Mouse (Mus musculus) T-helper 2 cell (primary cell): ENCODE data around the gene Rassf1.

ENCODE experiments used
- in situ Hi-C: fragments of 300-600 bp; cut with MboI, MseI; formaldehyde crosslinking; loops from one replicate; pipeline ENCODE4 v1.15.1; 2025; ENCODE audit warnings: high pct_unique_total_duplicates

Rassf1 gene

DNA sequence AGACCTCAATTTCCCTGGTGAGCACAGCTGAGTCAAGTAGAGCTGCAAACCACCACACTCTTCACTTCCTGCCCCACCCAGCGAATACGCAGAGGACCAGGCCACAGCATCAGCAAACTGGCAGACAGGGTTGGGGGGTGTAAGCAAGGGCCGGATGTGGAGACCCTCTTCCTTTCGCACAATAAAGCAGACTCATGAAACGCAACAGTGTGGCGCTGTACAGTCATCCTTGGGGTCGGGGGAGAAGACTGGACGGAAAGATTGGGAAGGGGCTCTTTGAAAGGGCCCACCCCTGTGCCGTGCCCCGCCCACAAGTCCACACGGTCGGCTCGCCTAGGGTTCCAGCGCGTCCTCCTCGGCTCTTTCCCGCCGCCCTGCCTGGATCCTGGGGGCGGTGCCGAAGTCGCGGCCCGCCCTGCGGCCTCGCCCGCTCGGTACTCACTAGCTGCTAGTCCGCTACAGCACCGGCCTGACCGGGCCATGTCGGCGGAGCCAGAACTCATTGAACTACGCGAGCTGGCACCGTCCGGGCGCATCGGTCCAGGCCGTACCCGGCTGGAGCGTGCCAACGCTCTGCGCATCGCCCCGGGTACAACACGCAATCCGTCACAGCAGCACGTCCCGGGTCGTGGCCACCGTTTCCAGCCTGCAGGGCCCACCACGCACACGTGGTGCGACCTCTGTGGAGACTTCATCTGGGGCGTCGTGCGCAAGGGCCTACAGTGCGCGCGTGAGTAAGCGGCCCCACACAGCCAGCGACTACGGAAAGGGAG lies at the start of gene Rassf1:
TSS of gene Rassf1 (plus strand) at position 439 of the 773 bp plus-strand sequence.
- in situ Hi-C loops, result no loop called here

DNA sequence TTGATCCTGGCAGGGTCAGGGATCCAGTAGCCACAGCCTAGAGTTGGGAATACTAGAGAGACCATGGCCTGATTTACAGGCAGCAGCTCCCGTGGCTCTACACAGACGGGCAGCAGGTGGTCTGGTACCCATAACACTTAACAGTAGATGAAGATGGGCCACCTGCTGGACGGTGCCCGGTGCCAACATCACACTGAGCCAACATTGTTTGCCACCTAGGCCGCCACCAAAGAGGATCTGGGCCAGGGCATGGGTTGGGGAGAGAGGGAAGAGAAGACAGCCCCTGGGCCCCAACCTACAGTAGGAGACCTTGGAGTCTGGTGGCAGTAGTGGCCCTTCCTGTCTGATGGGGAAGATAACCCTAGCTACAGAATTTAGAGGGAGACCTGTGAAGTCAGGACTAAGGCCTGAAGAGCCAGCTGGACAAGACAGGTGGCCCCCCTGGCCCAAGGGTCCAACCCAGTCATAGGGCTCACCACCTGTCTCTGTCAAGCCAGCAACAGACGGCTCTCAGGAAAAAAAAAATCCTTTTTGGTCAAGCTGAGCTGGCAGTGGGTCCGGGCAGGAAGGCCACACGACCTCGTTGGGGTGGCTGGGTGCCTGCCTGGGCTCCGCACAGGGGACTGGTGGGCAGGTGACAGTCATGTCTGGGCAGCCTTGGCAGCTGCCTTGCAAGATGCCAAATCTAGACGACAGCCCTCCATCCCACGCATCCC lies 49.1 kb upstream of the Rassf1 start:
- in situ Hi-C loops, result no loop called here

DNA sequence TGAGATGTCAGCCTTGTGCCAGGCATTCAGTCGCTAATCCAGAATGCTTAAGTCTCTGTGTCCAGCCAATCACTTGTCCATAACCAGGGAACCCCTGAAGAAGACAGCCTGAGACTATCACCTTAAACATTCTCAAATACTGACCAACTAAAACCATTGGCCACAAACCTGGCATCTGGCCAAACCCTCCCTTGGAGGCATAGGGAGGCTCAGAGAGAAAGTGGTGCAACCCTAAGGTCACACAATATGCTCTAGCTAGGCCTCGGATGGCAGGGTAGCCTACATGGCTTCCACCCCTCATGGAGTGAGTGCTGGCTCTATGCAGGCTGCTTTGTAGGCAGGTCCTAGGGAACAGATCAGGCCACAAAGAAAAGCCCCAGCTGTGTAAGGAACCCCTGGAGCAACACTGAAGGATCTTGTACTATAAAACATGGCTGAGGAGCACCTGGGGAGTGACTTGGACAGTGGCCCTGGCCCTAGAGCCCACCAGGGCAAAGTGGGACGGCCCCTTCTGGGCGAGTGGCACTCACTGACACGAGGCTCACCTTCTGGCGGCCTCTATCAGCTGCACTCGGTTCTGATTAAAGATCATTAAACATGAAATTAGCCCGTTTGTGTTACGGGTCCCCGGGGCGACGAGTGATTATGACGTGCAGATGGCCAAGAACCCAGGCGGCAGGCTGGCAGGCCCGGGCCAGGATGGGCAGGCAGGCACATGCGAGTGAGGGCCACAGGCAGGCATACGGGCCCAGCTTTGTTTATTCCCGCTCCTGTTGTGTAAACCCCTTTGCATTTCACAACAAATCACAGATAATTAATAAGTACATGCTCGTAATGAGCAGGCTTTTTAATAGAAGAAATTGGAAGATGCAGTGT lies 46.5 kb upstream of the Rassf1 start:
- in situ Hi-C loops, result no loop called here

DNA sequence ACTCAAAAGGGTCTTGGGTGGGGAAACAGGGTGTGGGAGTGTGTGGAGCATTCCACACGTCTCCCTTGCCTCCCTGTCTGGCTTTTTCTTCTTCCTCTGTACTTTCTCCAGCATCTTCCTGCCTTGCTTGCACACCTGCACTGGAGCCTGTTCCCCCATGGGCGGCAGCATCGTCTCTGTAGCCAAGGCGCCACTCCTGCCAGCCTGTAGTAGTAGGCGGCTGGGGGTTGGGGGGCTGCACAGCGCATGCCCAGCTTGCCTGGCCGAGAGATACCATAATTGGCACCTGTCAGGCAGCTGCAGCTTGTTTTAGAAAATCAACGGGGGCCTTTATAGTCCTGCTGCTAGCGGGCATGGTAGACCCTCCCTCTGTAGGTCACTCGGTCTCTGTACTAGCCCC lies 43.1 kb upstream of the Rassf1 start:
- in situ Hi-C loops, result no loop called here

DNA sequence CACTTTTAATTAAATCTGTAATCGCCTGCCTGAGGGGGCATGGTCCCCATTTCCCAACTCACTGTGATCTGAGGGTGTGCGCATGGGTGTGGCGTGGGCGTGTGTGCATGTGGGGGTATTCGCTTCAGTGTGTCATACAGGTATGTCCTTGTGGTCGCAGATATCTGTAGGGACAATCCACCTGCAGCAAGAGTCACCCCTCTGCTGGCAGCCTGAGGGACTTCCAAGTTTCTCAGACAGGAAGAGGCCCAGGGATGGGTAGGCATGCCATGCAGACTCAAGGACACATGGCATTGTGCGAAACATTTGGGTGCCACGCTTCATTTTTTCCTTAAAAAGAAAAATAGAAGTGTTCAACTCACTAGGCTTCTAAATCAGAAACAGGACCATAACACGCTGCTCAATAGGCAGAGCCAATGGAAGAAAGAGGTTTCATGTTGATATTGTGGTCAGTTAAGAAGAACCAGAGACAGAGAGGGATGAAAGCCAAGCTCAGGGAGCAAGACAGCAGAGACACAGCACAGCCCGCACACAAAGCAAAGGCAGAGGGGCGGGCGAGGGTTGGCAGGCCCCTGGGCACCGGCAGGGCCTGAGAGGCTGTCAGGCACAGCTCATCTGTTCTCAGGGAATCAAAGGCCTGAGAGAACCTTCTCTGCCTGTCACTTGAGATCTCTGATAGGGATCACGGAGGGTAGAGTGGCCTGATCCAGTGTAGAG lies 40.8 kb upstream of the Rassf1 start:
- in situ Hi-C loops, result loop anchor here (5.0 kb wide), 2 partner anchors 53 to 143 kb away; no protein-coding TSS in a partner anchor

DNA sequence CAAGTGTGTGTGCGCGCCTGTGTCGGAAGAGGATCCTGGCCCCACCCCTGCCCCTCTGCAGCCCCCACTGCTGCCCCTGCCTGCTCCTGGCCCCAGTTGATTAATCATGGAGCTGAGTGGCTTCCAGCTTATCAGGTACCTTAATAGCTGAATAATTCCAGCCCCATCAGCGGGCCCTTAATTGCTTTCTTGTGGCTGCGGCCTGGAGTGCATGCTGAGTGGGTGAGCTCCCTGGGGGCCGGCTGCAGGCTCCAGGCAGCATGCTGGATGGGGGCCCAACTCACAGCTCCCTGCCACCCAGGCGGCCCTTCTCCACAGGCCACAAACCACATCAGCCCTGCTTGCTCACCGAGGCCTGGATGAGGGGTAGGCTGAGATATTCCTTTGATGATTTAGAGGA lies 39.9 kb upstream of the Rassf1 start:
- in situ Hi-C loops, result loop anchor here (5.0 kb wide), 2 partner anchors 54 to 144 kb away; no protein-coding TSS in a partner anchor

DNA sequence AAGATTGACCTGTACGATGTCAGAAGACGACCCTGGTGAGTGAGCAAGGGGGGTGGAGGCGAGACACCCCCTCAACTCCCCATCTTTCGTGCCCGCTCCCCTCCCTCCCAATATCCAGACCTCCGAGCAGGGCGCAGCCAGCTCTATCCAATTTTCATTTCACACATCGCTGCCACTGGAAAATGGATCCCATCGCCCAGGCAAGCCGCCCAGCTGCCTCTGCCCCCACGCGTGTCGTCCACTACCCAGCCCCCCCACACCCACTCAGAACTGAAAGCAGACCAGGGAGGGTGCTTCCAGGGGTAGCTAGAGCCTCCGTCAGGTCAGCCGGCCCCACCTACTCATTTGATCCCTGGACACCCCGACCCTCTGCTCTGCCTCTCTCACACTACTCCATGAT lies 39.0 kb upstream of the Rassf1 start:
- in situ Hi-C loops, result loop anchor here (5.0 kb wide), 2 partner anchors 55 to 145 kb away; no protein-coding TSS in a partner anchor

DNA sequence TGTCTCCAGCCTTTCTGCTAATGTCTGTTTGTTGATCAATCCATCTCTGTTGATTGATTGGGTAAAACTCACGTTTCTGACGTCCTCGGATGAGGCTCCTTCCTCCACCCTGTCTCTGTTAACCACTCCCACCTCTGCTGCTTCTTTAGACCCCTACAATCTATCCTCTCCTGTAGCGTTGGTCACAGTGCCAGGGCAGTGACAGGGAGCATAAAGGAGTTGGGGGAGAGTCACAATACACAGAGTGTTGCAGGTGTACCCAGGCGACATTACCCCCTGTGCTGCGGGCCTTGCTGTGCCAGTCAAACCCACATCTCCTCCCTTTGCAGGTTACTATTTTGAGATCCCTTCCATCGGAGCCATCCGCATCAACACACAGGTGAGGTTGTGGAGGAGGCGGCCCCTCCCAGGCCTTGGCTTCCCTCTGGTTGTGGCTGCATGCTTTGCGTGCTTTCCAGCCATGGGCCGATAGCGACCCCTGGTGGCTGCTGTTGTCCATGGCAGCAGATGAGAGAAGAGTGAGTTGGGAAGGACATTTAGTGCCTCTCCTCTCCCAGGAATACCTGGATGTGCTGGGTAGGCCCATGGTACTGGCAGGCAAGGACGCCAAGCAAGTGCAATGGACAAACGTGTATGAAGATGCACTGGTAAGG lies 36.9 kb upstream of the Rassf1 start:
- in situ Hi-C loops, result loop anchor here (5.0 kb wide), 2 partner anchors 57 to 147 kb away; no protein-coding TSS in a partner anchor

DNA sequence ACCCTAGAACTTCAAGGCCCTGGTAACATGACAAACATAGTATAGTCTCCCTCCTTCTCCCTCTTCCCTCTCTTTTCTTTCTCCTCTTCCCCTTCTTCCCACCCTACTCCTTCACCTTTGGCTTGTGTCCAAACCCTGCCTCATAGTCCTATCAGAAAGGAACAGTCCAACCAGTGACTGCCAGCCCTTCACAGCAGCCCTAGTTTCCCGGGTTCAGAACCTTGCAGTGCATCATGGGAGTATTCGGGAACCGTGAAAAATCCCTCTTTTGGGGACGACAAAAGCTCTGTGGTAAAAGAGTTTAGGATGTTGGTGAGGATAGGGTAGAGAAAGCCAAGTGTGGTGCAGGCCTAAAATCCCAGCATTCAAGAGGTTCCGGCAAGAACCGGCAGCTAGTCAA lies 31.0 kb upstream of the Rassf1 start:
- in situ Hi-C loops, result loop anchor here (5.0 kb wide), 1 partner anchor 623 kb away; no protein-coding TSS in a partner anchor

DNA sequence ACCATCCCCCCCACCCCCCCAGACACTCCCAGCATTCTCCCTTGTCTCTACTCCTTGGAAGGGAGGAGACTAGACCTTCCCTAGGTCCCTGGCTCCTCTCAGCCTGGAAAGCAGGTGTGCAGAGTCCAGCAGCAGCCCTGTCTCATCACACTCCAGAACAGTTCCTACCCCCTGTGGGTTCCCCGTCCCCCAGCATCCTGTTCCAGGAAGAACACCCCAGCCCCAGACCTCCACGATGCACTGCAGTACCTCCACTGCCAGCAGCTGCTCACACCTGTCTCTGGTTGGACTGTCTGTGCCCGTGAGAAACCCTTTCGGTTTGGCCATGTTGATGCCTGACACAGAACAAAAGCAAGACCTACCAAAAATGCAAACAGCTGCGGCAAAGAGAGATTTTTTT lies 30.2 kb upstream of the Rassf1 start:
- in situ Hi-C loops, result loop anchor here (5.0 kb wide), 1 partner anchor 624 kb away; no protein-coding TSS in a partner anchor

DNA sequence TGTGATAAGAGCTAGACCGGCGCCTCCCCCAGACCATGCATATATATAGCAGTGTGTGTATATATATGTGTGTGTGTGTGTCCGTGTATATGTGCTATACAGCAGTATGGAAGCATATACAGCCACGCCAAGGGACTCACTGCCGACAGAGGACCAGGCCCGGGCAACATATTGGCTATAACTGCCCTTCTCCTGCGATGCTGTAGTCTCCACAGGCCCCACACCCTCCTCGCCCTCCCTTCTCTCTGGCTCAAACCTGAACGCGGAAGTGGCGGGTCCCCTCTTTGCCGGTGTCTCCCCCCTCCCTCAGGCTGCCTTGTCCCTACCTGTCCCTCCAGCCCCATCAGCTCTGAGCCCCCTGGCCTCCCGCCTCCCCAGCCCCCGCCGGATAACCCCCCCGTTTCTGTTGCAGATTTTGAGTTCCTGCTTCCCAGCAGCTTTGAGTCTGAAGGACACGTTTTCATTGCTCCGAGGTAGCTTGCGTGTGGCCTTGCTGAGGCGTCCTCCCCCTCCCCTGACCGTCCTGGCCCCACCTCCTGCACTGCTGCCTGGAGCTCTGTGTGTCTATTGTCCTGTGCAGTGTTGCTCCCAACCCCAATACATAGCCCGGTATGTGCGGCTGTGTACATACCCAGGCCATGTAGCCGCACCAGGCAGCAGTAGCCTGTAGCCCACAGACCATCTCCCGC lies 29.5 kb upstream of the Rassf1 start:
- in situ Hi-C loops, result loop anchor here (5.0 kb wide), 1 partner anchor 625 kb away; no protein-coding TSS in a partner anchor

DNA sequence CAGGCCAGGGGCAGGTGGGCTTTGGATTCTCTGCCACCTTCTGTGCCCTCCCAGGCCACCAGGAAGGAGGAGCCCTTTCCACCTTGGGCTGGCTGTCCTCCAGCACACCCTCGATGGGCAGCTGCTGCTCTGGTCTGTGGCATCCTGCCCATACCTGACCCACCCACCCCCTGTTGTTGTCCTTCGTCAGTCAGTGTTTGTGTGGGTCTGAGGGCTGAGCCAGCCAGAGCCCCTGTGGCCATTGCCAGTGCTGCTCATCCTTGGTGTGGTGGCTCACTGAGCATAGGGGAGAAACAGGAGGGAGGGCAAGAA lies 29.0 kb upstream of the Rassf1 start:
- in situ Hi-C loops, result loop anchor here (5.0 kb wide), 1 partner anchor 625 kb away; no protein-coding TSS in a partner anchor

DNA sequence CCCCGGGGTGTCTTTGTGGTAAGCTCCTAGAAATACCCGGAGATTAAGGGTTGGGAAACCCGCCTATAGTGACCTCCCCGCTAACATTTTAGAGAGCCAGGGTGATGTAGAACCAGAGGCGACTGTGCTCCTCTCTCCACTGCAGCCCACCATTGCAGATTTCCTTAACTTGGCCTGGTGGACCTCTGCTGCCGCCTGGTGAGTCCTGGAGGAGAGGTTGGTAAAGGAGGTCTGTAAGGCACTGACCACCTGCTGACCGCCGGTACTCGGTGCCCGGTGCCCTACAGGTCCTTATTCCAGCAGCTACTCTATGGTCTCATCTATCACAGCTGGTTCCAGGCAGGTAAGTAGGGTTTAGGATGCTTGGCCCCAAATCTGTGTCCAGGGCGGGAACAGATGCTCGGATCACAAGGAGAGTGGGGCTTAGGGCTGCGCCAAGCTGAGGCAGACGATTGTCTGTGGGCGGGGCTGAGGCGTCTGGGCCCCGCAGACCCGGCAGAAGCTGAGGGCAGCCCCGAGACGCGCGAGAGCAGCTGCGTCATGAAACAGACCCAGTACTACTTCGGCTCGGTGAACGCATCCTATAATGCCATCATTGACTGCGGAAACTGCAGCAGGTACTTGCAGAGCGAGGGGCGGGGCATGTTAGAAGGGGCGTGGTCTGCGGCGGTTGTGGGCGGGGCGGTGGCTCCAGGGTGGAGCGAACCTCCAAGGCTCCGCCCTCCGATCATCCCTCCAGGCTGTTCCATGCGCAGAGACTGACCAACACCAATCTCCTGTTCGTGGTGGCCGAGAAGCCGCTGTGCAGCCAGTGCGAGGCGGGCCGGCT lies 24.9 kb upstream of the Rassf1 start:
- in situ Hi-C loops, result loop anchor here (25.0 kb wide), 1 partner anchor 1536 kb away; the partner anchor contains the start of genes Atrip and Trex1

DNA sequence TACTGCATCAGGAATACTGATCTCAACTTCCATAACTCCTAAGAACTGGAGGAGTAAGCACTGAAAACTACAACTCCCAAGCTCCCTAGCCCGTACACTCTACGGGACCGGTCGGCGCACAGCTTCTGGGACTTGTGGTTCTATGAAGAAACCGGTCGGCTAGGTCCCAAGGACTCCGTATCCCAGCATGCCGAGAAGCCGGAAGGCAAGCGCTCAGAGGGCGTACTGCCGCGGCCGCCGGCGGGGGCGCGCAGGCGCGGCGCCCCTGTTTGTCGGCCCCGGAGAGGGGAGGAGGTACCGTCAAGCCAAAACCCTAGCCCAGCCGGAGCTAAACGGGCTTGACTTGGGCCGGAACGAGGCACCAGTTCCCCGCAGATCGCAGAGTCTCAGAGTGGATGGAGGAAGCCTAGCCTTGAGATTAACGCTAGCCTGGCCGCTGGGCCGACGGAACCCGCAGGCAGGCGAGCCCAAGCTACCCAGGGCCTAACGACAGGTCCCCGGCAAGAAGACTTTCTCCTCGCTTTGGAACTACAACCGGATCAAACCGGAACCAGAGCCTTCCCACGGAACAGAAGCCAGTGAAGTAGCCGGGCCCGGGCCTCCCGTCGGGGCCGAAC lies 17.5 kb upstream of the Rassf1 start, which contains the start of gene Tmem115:
TSS of gene Tmem115 (plus strand) at position 155 of the 617 bp plus-strand sequence.
- in situ Hi-C loops, result loop anchor here (25.0 kb wide), 1 partner anchor 1528 kb away; the partner anchor contains the start of genes Atrip and Trex1

DNA sequence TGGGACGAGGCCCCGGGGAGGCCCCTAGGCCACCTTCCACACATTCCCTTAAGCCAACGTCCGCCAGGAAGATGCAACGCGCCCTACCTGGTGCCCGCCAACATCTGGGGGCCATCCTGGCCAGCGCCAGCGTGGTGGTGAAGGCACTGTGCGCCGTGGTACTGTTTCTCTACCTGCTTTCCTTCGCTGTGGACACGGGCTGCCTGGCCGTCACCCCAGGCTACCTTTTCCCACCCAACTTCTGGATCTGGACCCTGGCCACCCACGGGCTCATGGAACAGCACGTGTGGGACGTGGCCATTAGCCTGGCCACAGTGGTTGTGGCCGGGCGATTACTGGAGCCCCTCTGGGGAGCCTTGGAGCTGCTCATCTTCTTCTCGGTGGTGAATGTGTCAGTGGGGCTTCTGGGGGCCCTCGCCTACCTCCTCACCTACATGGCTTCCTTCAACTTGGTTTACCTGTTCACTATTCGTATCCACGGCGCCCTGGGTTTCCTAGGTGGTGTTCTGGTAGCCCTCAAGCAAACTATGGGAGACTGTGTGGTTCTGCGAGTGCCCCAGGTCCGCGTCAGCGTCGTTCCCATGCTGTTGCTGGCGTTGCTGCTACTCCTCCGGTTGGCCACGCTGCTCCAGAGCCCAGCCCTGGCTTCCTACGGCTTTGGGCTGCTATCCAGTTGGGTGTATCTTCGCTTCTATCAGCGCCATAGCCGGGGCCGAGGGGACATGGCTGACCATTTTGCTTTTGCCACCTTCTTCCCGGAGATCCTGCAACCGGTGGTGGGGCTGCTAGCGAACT lies 16.8 kb upstream of the Rassf1 start:
- in situ Hi-C loops, result loop anchor here (25.0 kb wide), 1 partner anchor 1528 kb away; the partner anchor contains the start of genes Atrip and Trex1

DNA sequence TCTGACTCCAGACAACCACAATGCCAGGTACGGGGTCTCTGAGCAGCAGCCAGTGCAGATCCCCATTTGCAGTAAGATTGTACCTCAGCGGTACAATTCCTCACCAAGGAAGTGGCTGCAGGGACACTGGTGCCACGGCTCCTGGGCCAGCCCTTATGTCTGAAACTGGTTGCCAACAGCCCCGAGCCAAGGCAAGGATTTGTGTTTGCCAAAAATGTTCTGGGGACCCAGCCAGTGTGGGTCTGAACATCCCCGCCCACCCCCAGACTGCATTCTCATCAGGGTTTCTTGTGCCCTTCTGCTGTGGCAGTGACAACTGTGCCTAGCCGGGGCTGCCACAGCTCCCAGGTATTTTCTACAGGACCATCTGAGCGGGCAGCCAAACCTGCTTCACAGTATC lies 13.1 kb upstream of the Rassf1 start:
- in situ Hi-C loops, result loop anchor here (25.0 kb wide), 1 partner anchor 1524 kb away; the partner anchor contains the start of genes Atrip and Trex1

DNA sequence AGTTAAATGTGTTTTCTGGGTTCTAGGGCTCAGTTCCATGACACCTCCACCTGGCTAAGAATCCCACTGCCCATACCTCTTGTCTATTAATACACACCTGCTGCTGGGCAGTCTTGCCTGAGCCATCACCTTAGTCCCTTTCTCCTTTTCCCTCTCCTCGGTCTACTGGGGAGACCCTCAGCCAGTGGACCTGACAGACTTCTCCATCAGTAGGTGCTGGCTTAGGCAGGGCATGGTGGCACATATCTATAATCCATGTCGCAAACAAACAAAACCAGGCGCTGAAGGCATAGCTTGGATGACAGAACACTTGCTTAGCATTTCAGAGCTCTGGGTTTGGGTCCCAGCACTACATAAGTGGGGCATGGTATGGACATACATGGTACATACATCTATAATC lies 12.6 kb upstream of the Rassf1 start:
- in situ Hi-C loops, result loop anchor here (25.0 kb wide), 1 partner anchor 1524 kb away; the partner anchor contains the start of genes Atrip and Trex1
